Mouse (Mus musculus) T-helper 2 cell (primary cell): ENCODE measurements around the gene Tcp10c.
"Not testable (repeated sequence)": the region's sequence is repeated elsewhere in the genome, so short reads cannot be mapped to it uniquely, and the experiment has no call there.

Experiments
- in situ Hi-C: fragments of 300-600 bp; cut with MboI, MseI; formaldehyde crosslinking; loops from one replicate; pipeline ENCODE4 v1.15.1; 2025; ENCODE audit warnings: high pct_unique_total_duplicates

Tcp10c gene

DNA sequence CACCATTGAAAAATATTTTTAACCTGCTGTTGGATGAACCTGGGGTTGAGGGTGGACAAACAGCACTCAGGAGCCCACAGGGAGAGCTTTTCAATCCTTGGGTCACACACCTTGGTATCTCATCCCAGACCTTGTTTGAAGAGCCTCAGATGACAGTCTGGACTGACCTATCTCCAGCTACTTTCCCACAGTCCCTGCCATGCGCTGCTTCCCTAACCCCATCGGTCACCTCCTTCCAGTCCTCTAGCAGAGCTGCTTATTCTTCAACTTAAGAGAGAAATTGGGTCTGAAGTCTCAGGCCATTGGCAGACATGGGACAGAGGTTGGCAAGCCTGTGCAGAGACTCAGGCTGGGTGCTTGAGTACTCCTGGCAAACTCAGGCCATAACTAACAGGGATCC, 26.9 kb downstream of the Tcp10c start:
- in situ Hi-C loops: not testable (repeated sequence)

DNA sequence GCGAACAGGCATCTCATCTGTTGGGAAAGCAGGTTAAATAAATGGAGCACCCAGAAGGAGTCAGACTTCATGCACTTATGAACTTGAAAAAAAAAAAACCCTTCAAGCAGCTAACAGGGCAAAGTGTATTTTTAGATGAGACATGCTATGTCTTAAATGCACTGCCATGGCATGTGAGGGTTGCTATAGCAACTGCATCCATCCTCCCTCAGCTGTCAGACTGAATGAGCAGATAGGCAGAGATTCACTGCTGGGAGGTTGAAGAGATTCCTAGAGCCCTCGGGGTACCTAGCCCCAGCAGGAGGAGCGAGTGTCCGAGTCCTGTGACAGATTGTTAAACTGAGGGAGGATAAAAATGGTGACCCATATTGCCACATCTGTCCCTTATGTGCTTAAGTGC, 36.6 kb downstream of the Tcp10c start:
- in situ Hi-C loops: not testable (repeated sequence)

DNA sequence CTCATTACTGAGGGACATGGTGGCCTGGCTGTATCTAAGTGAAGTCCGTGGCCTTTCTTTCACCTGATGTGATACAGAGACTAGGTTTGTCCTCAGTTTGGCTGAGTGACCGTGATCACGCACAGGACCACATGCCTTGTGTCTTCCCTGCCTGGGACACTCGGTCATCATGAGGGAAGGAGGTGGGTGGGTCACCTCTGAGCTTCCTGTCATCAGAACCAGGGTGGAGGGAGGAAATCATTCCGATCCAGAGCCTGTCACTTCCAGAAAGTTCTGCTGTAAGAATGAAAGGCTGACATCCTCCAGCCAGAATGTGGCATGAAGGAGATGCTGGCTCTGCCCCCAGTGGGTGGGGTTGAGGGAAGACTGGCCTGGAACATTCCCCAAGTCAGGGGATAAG, 45.6 kb downstream of the Tcp10c start:
- in situ Hi-C loops: loop anchor here (5.0 kb wide), 1 partner anchor 278 kb away; no protein-coding TSS in a partner anchor

DNA sequence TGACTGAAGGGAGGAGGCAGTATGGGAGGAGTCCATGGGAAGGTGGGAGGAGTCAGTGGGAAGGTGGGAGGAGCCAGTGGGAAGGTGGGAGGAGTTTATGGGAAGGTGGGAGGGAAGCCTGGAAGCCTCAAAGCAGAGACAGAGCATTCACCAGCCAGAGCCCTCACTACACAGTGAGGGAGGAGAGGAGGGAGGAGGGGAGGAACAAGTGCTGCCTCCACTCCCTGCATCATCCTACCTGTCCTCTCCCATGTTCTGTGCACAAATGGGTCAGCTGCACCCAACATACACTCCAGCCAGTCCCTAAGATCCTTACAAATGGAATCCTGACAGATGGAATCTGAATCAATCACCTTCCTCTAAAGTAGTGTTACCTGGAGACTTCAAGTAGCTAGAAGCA, 47.7 kb downstream of the Tcp10c start:
- in situ Hi-C loops: loop anchor here (5.0 kb wide), 1 partner anchor 280 kb away; no protein-coding TSS in a partner anchor

DNA sequence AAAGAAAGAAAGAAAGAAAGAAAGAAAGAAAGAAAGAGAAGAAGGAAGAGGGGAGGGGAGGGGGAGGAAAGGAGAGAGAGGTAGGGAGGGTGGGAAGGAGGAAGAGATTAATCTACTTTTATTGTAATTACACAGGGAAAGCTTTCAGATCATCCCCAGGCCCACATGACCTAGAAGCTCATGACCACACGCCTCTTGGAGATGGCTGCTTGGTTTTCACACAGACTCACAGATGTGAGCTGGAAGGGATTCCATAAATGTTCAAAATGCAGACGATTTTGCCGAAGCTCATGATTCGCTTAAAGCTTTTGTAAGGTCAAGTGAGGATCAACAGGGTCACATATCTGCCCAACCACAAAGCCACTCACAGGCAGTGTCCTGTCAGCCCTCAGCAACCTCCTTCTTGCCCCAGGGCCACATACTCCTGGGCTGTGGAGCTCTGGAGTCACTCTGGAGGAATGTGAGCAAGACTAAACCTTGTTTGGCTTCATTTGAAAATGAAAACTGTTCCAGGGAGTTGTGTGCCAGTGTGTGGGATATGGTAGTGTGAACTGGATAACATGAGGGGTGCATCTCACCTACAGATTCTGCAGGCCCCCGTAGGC, 49.3 kb downstream of the Tcp10c start:
- in situ Hi-C loops: loop anchor here (5.0 kb wide), 1 partner anchor 281 kb away; no protein-coding TSS in a partner anchor

DNA sequence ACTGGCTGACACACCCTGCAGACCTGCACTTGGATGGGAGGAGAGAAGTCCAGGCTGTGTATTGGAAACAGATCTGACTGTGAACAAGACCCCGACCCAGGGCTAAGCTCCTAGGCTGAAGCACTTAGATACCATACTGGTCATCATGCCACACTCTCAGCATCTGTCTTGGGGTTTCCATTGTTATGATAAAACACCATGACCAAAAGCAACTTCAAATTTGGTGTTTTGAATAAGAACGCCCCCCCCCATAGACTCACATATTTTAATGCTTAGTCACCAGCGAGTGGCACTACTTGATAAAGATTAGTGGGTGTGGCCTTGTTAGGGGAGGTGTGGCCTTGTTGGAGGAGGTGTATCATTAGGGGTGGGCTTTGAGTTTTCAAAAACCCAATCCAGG, 51.7 kb downstream of the Tcp10c start:
- in situ Hi-C loops: not testable (repeated sequence)

DNA sequence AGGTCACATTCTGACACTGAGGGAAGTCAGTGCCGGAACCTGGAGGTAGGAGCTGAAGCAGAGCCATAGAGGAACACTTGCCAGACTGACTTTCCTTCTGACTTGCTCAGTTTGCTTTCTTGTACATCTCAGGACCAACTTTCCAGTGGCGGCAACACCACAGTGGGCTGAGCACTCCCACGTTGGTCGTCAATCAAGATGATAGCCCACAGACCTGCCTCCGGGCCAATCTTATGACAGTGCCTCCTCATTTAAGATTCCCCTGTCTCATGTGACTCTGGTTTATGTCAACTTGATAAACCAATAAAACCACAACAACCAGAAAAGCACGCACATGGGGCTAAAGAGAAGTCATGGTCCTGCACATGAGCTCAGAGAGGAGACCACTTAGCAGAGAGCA, 52.3 kb downstream of the Tcp10c start:
- in situ Hi-C loops: not testable (repeated sequence)

DNA sequence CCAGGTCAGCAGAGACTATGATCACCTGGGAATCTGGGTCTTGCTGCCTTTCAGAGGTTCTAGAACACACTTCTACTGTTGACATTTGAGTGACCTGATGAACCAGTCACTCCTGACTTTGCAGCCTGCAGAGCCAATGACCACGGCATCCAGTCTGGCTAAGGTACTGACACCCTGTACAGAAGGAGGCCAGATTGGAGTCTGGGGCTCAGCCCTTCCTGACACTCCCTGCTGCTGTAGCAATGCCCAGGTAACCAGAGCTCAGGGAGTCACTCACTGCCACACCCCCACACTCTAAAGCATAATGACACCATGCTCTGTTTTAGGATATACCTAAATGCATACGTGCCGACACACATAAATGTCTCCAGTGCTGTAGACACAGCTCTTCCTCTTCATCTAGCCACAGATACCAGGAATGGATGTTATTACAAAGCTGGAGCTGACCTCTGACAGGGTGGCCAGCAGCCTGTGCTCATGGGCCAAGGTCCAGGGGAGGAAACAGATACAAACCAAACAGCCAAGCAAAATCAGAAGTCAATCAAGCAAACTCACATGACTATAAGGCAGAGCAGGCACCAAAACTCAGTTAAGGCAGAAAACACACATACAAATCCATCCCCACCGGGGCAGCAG, 53.4 kb downstream of the Tcp10c start:
- in situ Hi-C loops: not testable (repeated sequence)

DNA sequence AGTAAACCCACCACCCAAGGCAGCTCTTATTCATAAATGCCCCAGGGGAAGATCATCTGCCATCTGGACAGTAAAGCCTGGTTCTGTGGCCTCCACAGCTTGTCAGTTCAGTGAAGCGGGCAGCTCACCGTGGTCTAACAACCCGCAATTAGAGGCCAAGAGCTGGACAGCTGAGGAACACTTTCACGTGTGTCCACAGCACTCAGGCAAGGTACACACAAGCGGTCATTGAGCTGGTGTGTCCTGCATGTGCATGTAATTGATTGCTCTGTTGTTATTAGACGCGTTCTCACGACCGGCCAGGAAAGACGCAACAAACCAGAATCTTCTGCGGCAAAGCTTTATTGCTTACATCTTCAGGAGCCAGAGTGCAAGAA, 53.9 kb downstream of the Tcp10c start:
- in situ Hi-C loops: not testable (repeated sequence)

DNA sequence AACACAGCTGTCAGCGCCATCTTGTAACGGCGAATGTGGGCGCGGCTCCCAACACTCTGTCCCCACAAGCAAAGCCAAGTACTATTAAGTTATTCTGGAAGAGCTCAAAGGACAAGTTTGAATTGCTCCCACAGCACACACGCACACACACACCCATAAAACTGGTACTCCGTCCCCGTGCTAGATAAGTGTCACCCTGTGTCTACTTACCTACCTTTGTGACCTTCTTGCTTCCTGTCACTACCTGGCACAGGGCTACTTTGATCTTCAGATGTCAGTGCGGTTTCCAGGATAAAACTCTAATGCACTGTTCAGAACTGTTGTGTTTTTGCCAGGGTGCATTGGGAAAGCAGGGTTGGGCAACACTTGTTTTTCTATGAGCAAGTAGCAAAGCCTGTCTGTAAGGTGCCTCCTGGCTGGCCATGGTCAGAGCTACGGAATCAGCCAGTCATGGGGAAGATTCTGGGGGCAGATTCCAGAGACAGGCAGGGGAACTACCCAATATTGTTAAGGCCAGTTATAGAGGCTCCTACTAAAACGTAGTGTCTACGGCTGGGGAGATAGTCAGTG, 66.7 kb downstream of the Tcp10c start:
- in situ Hi-C loops: loop anchor here (10.0 kb wide), 1 partner anchor 286 kb away; the partner anchor contains the start of gene Unc93a

DNA sequence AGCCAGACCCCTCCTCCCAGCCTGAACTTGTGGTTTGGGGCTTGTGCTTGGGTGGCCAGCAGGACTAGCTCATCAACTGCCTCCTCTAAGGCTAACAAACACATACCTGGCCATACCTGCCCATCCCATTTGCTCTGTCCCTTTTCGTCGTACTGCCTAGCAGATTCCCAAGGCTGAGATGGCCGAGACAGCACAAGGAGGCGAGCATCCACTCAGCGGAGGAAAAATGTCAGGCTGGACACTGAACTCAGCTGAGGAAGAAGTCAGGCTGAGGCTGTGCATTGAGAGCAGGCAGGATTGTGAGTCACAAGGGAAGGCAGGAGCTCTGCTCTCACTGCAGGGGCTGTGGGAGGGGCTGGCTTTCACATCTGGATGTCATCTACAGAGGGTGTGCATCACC, 68.3 kb downstream of the Tcp10c start:
- in situ Hi-C loops: loop anchor here (10.0 kb wide), 1 partner anchor 288 kb away; the partner anchor contains the start of gene Unc93a

DNA sequence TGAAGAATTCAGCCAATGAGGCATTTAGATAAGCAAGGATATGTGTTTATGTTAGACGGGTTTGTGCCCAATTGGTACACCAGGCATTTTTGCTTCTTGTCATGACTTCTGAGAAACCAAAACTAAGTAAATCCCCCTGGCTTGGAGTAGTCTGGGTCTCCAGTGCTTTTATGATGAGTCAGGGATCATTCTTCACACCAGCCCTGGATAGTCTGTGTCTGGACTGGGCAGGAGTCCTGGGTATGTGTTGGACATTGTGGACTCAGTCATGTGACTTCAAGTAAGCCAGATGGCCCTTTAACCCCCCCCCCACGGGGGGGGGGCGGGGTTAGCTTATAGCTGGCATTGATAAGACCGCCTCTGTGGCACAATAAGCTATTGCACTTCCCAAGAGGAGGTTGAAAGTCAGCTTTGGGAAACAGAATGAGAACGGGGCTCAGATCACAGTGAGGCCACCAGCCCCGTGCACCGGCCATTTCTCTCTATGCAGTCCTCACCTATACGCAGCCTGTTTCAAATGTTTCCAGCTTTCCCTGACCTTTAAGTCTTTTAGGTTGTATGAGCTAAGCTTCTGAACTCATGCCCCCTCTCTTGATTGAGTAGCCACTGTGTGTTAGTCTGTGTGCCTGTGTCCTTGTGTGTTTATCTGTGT, 69.1 kb downstream of the Tcp10c start:
- in situ Hi-C loops: loop anchor here (10.0 kb wide), 1 partner anchor 289 kb away; the partner anchor contains the start of gene Unc93a

DNA sequence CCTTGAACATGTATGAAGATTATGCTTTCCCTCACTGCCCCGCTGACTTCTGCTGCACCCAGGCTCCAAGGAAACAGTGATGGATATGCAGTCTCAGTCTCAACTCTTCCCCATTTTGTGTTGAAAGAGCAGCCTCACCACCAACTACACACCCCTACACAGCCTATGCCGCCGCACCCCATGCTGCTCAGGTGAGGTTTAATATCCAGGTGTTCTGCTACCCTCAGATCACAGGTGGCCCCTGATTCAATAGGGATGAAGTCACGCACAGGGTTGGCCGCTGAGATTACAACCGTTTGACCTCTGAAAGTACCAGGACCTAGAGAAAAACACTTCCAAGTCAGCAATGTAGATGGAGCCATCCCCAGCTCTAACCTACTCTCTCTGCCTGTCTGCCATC, 69.9 kb downstream of the Tcp10c start:
- in situ Hi-C loops: loop anchor here (10.0 kb wide), 1 partner anchor 290 kb away; the partner anchor contains the start of gene Unc93a

DNA sequence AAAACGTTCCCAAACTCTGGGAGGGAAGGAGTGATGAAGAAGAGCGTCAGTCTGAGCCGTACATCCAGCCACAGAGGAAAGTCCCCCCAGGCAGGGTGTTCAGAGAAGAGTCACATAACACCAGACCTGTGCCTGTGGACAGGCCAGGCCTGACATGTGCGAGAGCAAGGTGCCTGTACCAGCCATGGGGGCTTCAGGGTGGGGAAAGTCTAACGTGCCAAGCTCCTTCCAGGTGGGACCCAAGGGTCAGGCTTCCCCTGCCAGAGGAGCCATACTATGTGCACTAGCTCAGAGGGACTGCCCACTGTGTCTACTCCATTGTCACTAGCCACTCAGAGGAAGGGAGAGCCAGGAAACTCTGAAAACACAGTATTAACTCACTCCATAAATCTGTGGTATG, 71.3 kb downstream of the Tcp10c start:
- in situ Hi-C loops: loop anchor here (10.0 kb wide), 1 partner anchor 291 kb away; the partner anchor contains the start of gene Unc93a

DNA sequence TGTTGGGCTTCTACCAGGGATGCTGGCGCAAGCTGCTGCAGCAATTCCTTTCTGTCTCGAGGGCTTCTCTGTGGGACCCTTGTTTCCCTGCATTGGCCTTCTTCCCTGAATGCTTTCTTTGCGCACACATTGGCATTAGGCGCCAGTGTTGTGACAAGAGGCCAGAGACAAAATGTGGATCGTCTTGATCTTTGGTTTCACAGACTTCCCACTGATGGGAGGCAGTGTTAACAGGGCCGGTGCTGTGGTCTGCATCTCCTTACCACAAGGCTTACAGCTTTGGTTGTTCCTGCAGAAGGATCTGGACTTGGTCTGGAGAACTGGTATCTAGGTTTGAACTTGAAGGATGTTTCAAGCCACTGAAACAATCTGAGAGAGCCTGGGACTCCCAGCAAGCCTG, 72.1 kb downstream of the Tcp10c start:
- in situ Hi-C loops: loop anchor here (10.0 kb wide), 1 partner anchor 292 kb away; the partner anchor contains the start of gene Unc93a
